12 mouse cellular contexts compared by ENCODE assay signal in the genomic region with DNA sequence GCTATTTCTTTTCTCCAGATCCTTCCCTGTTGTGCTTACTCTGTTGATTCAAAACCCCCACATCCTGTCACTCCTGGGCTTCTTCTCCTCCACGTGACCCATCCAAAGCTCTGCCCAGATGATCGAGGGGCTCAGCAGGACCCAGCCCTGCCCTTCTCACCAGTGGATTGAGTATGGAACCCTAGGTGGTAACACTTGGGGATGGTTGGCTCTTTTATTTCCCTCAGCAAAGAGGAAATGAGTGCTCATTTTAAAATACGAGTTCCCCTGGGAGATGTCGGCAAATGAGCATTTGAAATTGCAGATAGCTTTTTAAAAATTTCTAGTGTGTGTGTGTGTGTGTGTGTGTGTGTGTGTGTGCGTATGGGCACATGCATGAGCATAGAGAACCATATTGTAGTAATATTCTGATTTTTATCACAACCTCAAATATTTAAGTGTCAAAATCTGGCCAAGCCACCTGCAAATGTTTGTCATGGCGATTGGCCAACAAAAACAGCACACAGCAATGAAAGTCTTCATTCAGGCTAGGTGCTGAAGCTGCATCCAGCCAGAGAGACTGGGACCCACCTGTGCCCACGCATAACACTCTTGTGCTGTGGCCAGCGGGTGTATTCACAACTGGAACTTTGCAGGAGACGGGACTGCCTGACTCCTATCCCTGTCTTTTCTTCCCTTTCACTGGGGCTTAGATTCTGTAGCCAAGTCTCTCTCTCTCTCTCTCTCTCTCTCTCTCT.
DNase-seq lines count a peak whose midpoint lies in the region; ATAC-seq and TF ChIP-seq lines count a peak whose summit lies in the region.
"Had no signal": no experiment of that assay in that cellular context is flagged by ENCODE, and none has a peak within 500 bp of the region (broad histone marks: within the 10 kb centered on the region; RNA-seq: fewer than 3 reads in every experiment).

No protein-coding gene starts in this region.

- WGBS in hindbrain, postnatal 0 days, result 58% methylated on average over 9 of the region's 9 CpGs
- WGBS in hindbrain, embryonic 11.5 days, result 64% methylated on average over 9 of the region's 9 CpGs
- WGBS in kidney, embryonic 15.5 days, result 35% methylated on average over 9 of the region's 9 CpGs

- no peak overlapping the region for H3K9ac ChIP-seq in hindbrain, postnatal 0 days (replicated peaks; ENCODE audit: low read length)
- H3K9ac ChIP-seq in hindbrain, embryonic 11.5 days (ENCODE audit: low read depth, low read length), result no peak overlapping the region
- H3K9ac ChIP-seq in kidney, embryonic 15.5 days, result no peak overlapping the region
- H3K9ac ChIP-seq: heart, embryonic 15.5 days had no signal

- H3K27me3 ChIP-seq in hindbrain, postnatal 0 days (ENCODE audit: insufficient read depth, low read length), result no peaks in the 10 kb centered on the region
- H3K27me3 ChIP-seq in hindbrain, embryonic 11.5 days (ENCODE audit: control insufficient read depth, insufficient read depth, low read length), result no peaks in the 10 kb centered on the region
- peaks cover 12% of the 10 kb centered on the region; the same call in 1 of the 2 replicates for H3K27me3 ChIP-seq in kidney, embryonic 15.5 days
- H3K27me3 ChIP-seq: heart, embryonic 15.5 days had no signal

- H3K36me3 ChIP-seq in hindbrain, postnatal 0 days (ENCODE audit: insufficient read depth, low read length), result no peaks in the 10 kb centered on the region
- H3K36me3 ChIP-seq in hindbrain, embryonic 11.5 days (ENCODE audit: control insufficient read depth, insufficient read depth, low read length), result no peaks in the 10 kb centered on the region
- no peaks in the 10 kb centered on the region for H3K36me3 ChIP-seq in kidney, embryonic 15.5 days
- H3K36me3 ChIP-seq: heart, embryonic 15.5 days had no signal

- peak; percentile 37 for DNase-seq in hindbrain, postnatal 0 days (ENCODE audit: low spot score)
- DNase-seq in hindbrain, embryonic 11.5 days (ENCODE audit: low spot score), result no peak
- DNase-seq in NIH3T3 (ENCODE audit: low read depth), result peak; percentile 8
- DNase-seq in lung, postnatal 10 days, result peak; percentile 29
- DNase-seq in layer of hippocampus, adult 8-10 months (ENCODE audit: low spot score in 2 of 2), result no peak
- DNase-seq in adrenal gland, adult 2 months, result no peak
- no peak for DNase-seq in spleen, postnatal 4 days (ENCODE audit: low spot score in 2 of 2)
- DNase-seq: midbrain, embryonic 14.5 days had no signal

- H3K4me1 ChIP-seq in hindbrain, postnatal 0 days (ENCODE audit: insufficient read depth, low read length), result no peaks in the 10 kb centered on the region
- H3K4me1 ChIP-seq in hindbrain, embryonic 11.5 days (replicated peaks; ENCODE audit: control insufficient read depth, insufficient read depth, low read length), result no peaks in the 10 kb centered on the region
- H3K4me1 ChIP-seq in kidney, embryonic 15.5 days, result peaks cover 47% of the 10 kb centered on the region

- ATAC-seq in hindbrain, postnatal 0 days, result no peak
- no peak for ATAC-seq in hindbrain, embryonic 11.5 days (ENCODE audit: low FRiP score)
- peak; percentile 47; the same call in 1 of the 2 replicates for ATAC-seq in kidney, embryonic 15.5 days (replicated peaks; ENCODE audit: low FRiP score)
- ATAC-seq: CD4-positive, CD25-positive, alpha-beta regulatory T cell, adult 4 months; intestine, embryonic 16.5 days had no signal

- no peaks in the 10 kb centered on the region for H3K9me3 ChIP-seq in hindbrain, postnatal 0 days (ENCODE audit: low read length)
- H3K9me3 ChIP-seq in hindbrain, embryonic 11.5 days (ENCODE audit: control insufficient read depth, low read length), result no peaks in the 10 kb centered on the region
- no peaks in the 10 kb centered on the region for H3K9me3 ChIP-seq in kidney, embryonic 15.5 days (replicated peaks)
- H3K9me3 ChIP-seq: heart, embryonic 15.5 days had no signal

- H3K27ac ChIP-seq in hindbrain, postnatal 0 days, result no peak overlapping the region
- H3K27ac ChIP-seq in hindbrain, embryonic 11.5 days (ENCODE audit: low read depth, low read length), result no peak overlapping the region
- no peak overlapping the region for H3K27ac ChIP-seq in kidney, embryonic 15.5 days
- H3K27ac ChIP-seq: heart, embryonic 15.5 days had no signal

- H3K4me3 ChIP-seq in hindbrain, postnatal 0 days (ENCODE audit: low read length), result no peak overlapping the region
- H3K4me3 ChIP-seq in hindbrain, embryonic 11.5 days (ENCODE audit: low read depth, low read length), result no peak overlapping the region
- no peak overlapping the region for H3K4me3 ChIP-seq in kidney, embryonic 15.5 days (replicated peaks)
- H3K4me3 ChIP-seq: heart, embryonic 15.5 days had no signal

- TF ChIP-seq CTCF in hindbrain, postnatal 0 days (IDR thresholded peaks at IDR 0.05; ENCODE audit: low read depth), result no peak

- H3K4me2 ChIP-seq in hindbrain, postnatal 0 days (ENCODE audit: low read depth, low read length), result no peak overlapping the region
- no peak overlapping the region for H3K4me2 ChIP-seq in hindbrain, embryonic 11.5 days (replicated peaks; ENCODE audit: low read depth, low read length)
- H3K4me2 ChIP-seq in kidney, embryonic 15.5 days, result peak overlapping the region; percentile 42
- H3K4me2 ChIP-seq: heart, embryonic 15.5 days had no signal

Comparison
In these comparisons a context has a peak if more than half of its experiments do, and no peak if none do; other contexts are left out.
1. DNase-seq: peak in hindbrain, postnatal 0 days (single experiment), NIH3T3 (single experiment) and lung, postnatal 10 days (single experiment); none in hindbrain, embryonic 11.5 days (single experiment), layer of hippocampus, adult 8-10 months (0 of 2), adrenal gland, adult 2 months (single experiment) and spleen, postnatal 4 days (0 of 2).